Mouse (Mus musculus): ENCODE results near the gene Msantd3. TPM values are rescaled to one million over a fixed set of nuclear protein-coding genes. Genes with fewer than 3 reads are reported as not detected.

The Msantd3 gene
- polyA plus RNA-seq (2014; fragmentation: Nextera tagmentation; extraction: Ambion mirVana), result 59.4 and 66.3 TPM in 2 replicates

DNA sequence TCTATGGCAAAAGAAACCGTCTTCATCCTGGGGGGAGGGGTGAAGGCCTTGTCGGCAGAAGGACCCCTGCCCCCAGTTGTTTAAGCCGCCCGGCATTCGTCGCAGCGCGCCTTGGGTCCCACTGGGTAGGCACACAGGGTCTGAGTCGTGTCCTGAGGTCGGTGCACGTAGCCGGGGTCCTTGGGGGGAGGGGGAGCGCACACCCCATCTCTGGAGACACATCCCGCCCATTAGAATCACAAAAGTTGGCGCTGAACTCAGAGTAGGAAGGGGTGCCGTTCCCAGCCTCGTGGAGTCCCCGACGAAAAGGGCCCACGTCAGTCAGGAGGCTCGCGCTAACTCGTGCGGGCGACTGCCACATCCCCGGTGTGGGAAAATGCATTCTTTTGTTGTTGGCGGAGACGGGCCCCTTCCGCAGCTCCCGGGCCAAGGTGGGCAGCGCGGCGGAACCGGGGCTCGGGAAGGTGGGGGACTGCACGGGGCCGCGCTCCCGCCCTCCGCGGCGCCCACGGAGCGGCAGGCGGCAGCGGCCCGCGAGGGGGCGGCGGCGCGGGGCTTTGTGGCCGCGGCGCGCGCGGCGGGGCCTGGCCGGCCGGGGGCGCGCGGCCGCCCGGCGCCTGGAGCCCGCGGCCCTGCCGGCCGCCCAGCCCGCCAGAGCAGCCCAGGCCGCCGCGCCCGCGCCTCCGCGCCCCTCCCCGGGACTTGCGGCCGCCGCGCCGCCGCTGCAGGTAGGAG is at the start of gene Msantd3:
Msantd3 (plus strand) TSS at position 95 of the 735 bp plus-strand sequence.
- WGBS, result under 1% methylated on average over 58 of the region's 86 CpGs
- H3K4me1 ChIP-seq (ENCODE audit: control insufficient read depth, insufficient read depth, low read length), result no peaks in the 10 kb centered on the region; the same call in none of the 2 replicates
- no peaks in the 10 kb centered on the region for H3K36me3 ChIP-seq (replicated peaks; ENCODE audit: control insufficient read depth, insufficient read depth, low read depth, low read length)
- peak; percentile 81 for ATAC-seq (replicated peaks; ENCODE audit: insufficient number of reproducible peaks, low FRiP score, low TSS enrichment, low read depth)
- no peaks in the 10 kb centered on the region for H3K27me3 ChIP-seq (ENCODE audit: control insufficient read depth, insufficient read depth, low read length)
- H3K27ac ChIP-seq (replicated peaks; ENCODE audit: low read depth, low read length), result peak within 1 kb of the TSS; percentile 90
- H3K4me2 ChIP-seq (ENCODE audit: low read depth, low read length), result peak within 1 kb of the TSS; percentile 79
- H3K4me3 ChIP-seq (ENCODE audit: low read depth, low read length), result peak within 1 kb of the TSS; percentile 87
- no peaks in the 10 kb centered on the region for H3K9me3 ChIP-seq (replicated peaks; ENCODE audit: control insufficient read depth, low read length)
- H3K9ac ChIP-seq (replicated peaks; ENCODE audit: low read length), result peak within 1 kb of the TSS; percentile 99
- peak; percentile 74 for DNase-seq (ENCODE audit: low spot score)

DNA sequence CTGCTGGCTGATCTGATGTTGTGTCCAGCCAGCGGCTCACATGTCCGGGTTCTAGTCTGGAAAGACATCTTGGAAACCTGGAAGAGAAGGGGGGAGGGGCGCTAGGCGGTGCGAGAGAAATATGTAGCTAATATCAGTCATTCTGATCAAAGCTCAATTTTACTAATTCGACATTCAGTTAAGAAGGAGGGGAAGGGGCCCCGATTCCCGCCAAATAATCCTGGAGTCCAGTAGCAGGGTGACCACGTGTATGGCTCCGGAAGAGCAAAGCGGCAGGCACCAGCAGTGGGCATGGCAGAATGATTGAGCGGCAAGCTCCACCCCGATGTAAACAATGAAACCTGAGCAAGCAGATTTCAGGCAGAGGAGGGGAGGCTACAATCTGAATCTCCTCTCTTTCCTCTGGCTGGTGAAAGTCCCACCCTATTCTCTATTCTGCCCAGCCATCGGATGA is 48.4 kb upstream of the Msantd3 start:
- H3K9ac ChIP-seq (replicated peaks; ENCODE audit: low read length), result no peak overlapping the region
- no peaks in the 10 kb centered on the region for H3K9me3 ChIP-seq (replicated peaks; ENCODE audit: control insufficient read depth, low read length)
- ATAC-seq (replicated peaks; ENCODE audit: insufficient number of reproducible peaks, low FRiP score, low TSS enrichment, low read depth) (no peak; the same call in 1 of the 2 replicates), DNase-seq (ENCODE audit: low spot score) (peak; percentile 72)
- peak overlapping the region; percentile 16; the same call in 1 of the 2 replicates for H3K4me3 ChIP-seq (ENCODE audit: low read depth, low read length)
- no peaks in the 10 kb centered on the region for H3K36me3 ChIP-seq (replicated peaks; ENCODE audit: control insufficient read depth, insufficient read depth, low read depth, low read length)
- 7% methylated on average over 14 of the region's 14 CpGs for WGBS
- no peak overlapping the region for H3K27ac ChIP-seq (replicated peaks; ENCODE audit: low read depth, low read length)
- no peaks in the 10 kb centered on the region for H3K4me1 ChIP-seq (ENCODE audit: control insufficient read depth, insufficient read depth, low read length)
- no peaks in the 10 kb centered on the region for H3K27me3 ChIP-seq (ENCODE audit: control insufficient read depth, insufficient read depth, low read length)
- peak overlapping the region; percentile 39 for H3K4me2 ChIP-seq (ENCODE audit: low read depth, low read length)

GRCm38 (mm10) chr4:48492510-48492909 is 47.2 kb upstream of the Msantd3 start:
- H3K9me3 ChIP-seq (replicated peaks; ENCODE audit: control insufficient read depth, low read length), result no peaks in the 10 kb centered on the region
- ATAC-seq (replicated peaks; ENCODE audit: insufficient number of reproducible peaks, low FRiP score, low TSS enrichment, low read depth) (no peak), DNase-seq (ENCODE audit: low spot score) (no peak)
- H3K9ac ChIP-seq (replicated peaks; ENCODE audit: low read length), result no peak overlapping the region
- H3K4me3 ChIP-seq (ENCODE audit: low read depth, low read length), result no peak overlapping the region
- no peaks in the 10 kb centered on the region for H3K27me3 ChIP-seq (ENCODE audit: control insufficient read depth, insufficient read depth, low read length)
- no peaks in the 10 kb centered on the region for H3K4me1 ChIP-seq (ENCODE audit: control insufficient read depth, insufficient read depth, low read length)
- no peak overlapping the region for H3K27ac ChIP-seq (replicated peaks; ENCODE audit: low read depth, low read length)
- WGBS, result 75% methylated on average over 2 of the region's 2 CpGs
- H3K4me2 ChIP-seq (ENCODE audit: low read depth, low read length), result no peak overlapping the region
- H3K36me3 ChIP-seq (replicated peaks; ENCODE audit: control insufficient read depth, insufficient read depth, low read depth, low read length), result no peaks in the 10 kb centered on the region

DNA sequence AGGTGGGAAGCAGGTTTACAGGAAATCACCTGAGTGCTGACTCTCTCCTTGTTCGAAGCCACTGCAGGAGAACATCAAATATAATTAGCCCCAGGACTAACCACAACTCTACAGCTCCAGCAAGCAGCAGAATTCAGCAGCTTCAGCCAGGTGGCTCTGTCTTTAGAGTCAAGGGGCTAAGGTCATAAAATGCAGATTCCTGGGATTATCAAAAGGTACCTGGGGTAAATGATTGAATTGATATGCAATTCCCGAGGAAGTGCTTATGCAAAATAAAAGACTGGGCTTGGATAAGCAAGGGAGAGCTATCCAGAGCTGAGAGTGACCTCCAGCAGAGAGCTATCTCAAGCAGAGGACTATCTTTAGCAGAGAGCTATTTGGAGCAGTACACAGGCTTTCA is 28.9 kb upstream of the Msantd3 start:
- H3K4me3 ChIP-seq (ENCODE audit: low read depth, low read length), result no peak overlapping the region
- no peaks in the 10 kb centered on the region for H3K9me3 ChIP-seq (replicated peaks; ENCODE audit: control insufficient read depth, low read length)
- H3K27ac ChIP-seq (replicated peaks; ENCODE audit: low read depth, low read length), result no peak overlapping the region
- DNase-seq (ENCODE audit: low spot score) (no peak), ATAC-seq (replicated peaks; ENCODE audit: insufficient number of reproducible peaks, low FRiP score, low TSS enrichment, low read depth) (no peak)
- H3K36me3 ChIP-seq (replicated peaks; ENCODE audit: control insufficient read depth, insufficient read depth, low read depth, low read length), result no peaks in the 10 kb centered on the region
- H3K4me1 ChIP-seq (ENCODE audit: control insufficient read depth, insufficient read depth, low read length), result no peaks in the 10 kb centered on the region
- no peak overlapping the region for H3K9ac ChIP-seq (replicated peaks; ENCODE audit: low read length)
- no peaks in the 10 kb centered on the region for H3K27me3 ChIP-seq (ENCODE audit: control insufficient read depth, insufficient read depth, low read length)
- H3K4me2 ChIP-seq (ENCODE audit: low read depth, low read length), result no peak overlapping the region
- 57% methylated on average over 2 of the region's 2 CpGs for WGBS

DNA sequence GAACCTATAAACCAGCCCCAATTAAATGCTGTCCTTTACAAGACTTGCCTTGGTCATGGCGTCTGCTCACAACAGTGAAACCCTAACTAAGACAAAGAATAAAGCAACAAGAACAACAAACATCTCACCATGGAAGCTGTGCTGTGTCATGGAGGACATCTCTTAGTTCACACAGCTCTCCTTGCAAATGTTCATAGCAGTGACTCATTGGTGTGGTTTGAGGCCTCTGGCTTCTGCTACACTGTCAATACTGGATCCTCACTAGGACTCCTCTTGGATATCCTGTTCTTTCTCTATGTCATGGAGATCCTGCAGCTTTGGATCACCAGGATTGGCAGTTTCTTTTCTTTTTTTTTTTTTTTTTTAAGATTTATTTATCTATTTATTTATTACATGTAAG is 10.2 kb upstream of the Msantd3 start:
- ATAC-seq (replicated peaks; ENCODE audit: insufficient number of reproducible peaks, low FRiP score, low TSS enrichment, low read depth) (no peak), DNase-seq (ENCODE audit: low spot score) (no peak)
- Histone ChIP-seq H3K27me3 (ENCODE audit: control insufficient read depth, insufficient read depth, low read length) (no peaks in the 10 kb centered on the region), H3K4me3 (ENCODE audit: low read depth, low read length) (no peak overlapping the region), H3K4me2 (ENCODE audit: low read depth, low read length) (no peak overlapping the region), H3K4me1 (ENCODE audit: control insufficient read depth, insufficient read depth, low read length) (no peaks in the 10 kb centered on the region), H3K9ac (replicated peaks; ENCODE audit: low read length) (no peak overlapping the region), H3K27ac (replicated peaks; ENCODE audit: low read depth, low read length) (no peak overlapping the region), H3K9me3 (replicated peaks; ENCODE audit: control insufficient read depth, low read length) (no peaks in the 10 kb centered on the region), H3K36me3 (replicated peaks; ENCODE audit: control insufficient read depth, insufficient read depth, low read depth, low read length) (no peaks in the 10 kb centered on the region)
- 93% methylated on average over 1 of the region's 1 CpGs for WGBS

GRCm38 (mm10) chr4:48531804-48532601 is 7.7 kb upstream of the Msantd3 start:
- Histone ChIP-seq H3K36me3 (replicated peaks; ENCODE audit: control insufficient read depth, insufficient read depth, low read depth, low read length) (no peaks in the 10 kb centered on the region), H3K4me3 (ENCODE audit: low read depth, low read length) (no peak overlapping the region), H3K4me1 (ENCODE audit: control insufficient read depth, insufficient read depth, low read length) (no peaks in the 10 kb centered on the region), H3K4me2 (ENCODE audit: low read depth, low read length) (no peak overlapping the region), H3K9ac (replicated peaks; ENCODE audit: low read length) (no peak overlapping the region), H3K27ac (replicated peaks; ENCODE audit: low read depth, low read length) (no peak overlapping the region), H3K9me3 (replicated peaks; ENCODE audit: control insufficient read depth, low read length) (no peaks in the 10 kb centered on the region), H3K27me3 (ENCODE audit: control insufficient read depth, insufficient read depth, low read length) (no peaks in the 10 kb centered on the region)
- DNase-seq (ENCODE audit: low spot score), result no peak
- ATAC-seq (replicated peaks; ENCODE audit: insufficient number of reproducible peaks, low FRiP score, low TSS enrichment, low read depth), result no peak
- WGBS, result 86% methylated on average over 11 of the region's 11 CpGs

DNA sequence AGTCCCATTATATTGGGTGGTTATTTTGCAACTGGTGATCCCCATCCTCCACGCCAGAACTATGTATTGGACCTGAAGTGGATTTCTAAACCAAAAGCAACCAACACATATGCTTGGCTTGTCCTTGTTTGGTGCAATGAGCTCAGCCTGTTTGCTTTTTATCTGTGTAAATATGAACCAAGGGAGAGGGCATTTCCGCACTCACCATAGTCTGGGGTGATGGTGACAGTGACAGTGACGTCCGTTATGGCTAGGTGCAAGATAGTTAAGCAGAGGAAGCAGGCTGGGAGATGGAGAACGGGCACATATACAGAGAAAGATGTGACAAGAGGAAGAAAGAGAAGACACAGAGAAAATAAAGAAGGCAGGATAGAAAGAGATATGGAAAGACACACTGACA is 3.5 kb upstream of the Msantd3 start:
- no peak overlapping the region for H3K9ac ChIP-seq (replicated peaks; ENCODE audit: low read length)
- H3K4me1 ChIP-seq (ENCODE audit: control insufficient read depth, insufficient read depth, low read length), result no peaks in the 10 kb centered on the region; the same call in 1 of the 2 replicates
- H3K27ac ChIP-seq (replicated peaks; ENCODE audit: low read depth, low read length), result no peak overlapping the region
- DNase-seq (ENCODE audit: low spot score) (no peak), ATAC-seq (replicated peaks; ENCODE audit: insufficient number of reproducible peaks, low FRiP score, low TSS enrichment, low read depth) (no peak)
- H3K36me3 ChIP-seq (replicated peaks; ENCODE audit: control insufficient read depth, insufficient read depth, low read depth, low read length), result no peaks in the 10 kb centered on the region
- H3K9me3 ChIP-seq (replicated peaks; ENCODE audit: control insufficient read depth, low read length), result no peaks in the 10 kb centered on the region
- WGBS, result 80% methylated on average over 5 of the region's 5 CpGs
- no peak overlapping the region for H3K4me2 ChIP-seq (ENCODE audit: low read depth, low read length)
- H3K27me3 ChIP-seq (ENCODE audit: control insufficient read depth, insufficient read depth, low read length), result no peaks in the 10 kb centered on the region
- H3K4me3 ChIP-seq (ENCODE audit: low read depth, low read length), result no peak overlapping the region

- DNase-seq (ENCODE audit: low spot score) (no peak), ATAC-seq (replicated peaks; ENCODE audit: insufficient number of reproducible peaks, low FRiP score, low TSS enrichment, low read depth) (no peak)
- no peak overlapping the region for H3K27ac ChIP-seq (replicated peaks; ENCODE audit: low read depth, low read length)
- H3K9me3 ChIP-seq (replicated peaks; ENCODE audit: control insufficient read depth, low read length), result no peaks in the 10 kb centered on the region
- H3K4me2 ChIP-seq (ENCODE audit: low read depth, low read length), result no peak overlapping the region
- H3K9ac ChIP-seq (replicated peaks; ENCODE audit: low read length), result no peak overlapping the region
- H3K27me3 ChIP-seq (ENCODE audit: control insufficient read depth, insufficient read depth, low read length), result no peaks in the 10 kb centered on the region
- 83% methylated on average over 5 of the region's 5 CpGs for WGBS
- H3K4me3 ChIP-seq (ENCODE audit: low read depth, low read length), result no peak overlapping the region
- H3K4me1 ChIP-seq (ENCODE audit: control insufficient read depth, insufficient read depth, low read length), result no peaks in the 10 kb centered on the region; the same call in none of the 2 replicates
- no peaks in the 10 kb centered on the region for H3K36me3 ChIP-seq (replicated peaks; ENCODE audit: control insufficient read depth, insufficient read depth, low read depth, low read length)
Observed at GRCm38 (mm10) chr4:48537024-48537423, 2.7 kb upstream of the Msantd3 start.
